Mouse (Mus musculus) lung, postnatal 0 days (tissue): Measurements from ENCODE around the gene Srrm2. TPM values are rescaled to one million over a fixed set of nuclear protein-coding genes. Genes with fewer than 3 reads are reported as not detected.
A peak's percentile ranks its signal among the peaks of the same experiment; 100 is the strongest.

ENCODE experiments used
- ATAC-seq: fragments of 200-750 bp; cut with Nextera tagmentation; 2 replicates; pipeline ENCODE4 v1.8.0; 2017; ENCODE audit warnings: moderate library complexity
- DNase-seq: peaks from one replicate; pipeline ENCODE4 v3.0.0-alpha.2; 2016; ENCODE audit warnings: low spot score
- H3K27ac ChIP-seq: fragments of 300-500 bp; sonication (generic); 2 replicates; pipeline ENCODE4 v1.5.1; 2014; ENCODE audit warnings: antibody characterized with exemption, mild to moderate bottlenecking, low read length, mixed read lengths
- H3K27me3 ChIP-seq: fragments of 300-500 bp; sonication (generic); replicated peaks from 2 replicates; pipeline ENCODE4 v1.6.1; 2014; ENCODE audit warnings: low read length, mixed read lengths; ENCODE audit not compliant: insufficient read depth
- H3K36me3 ChIP-seq: fragments of 300-500 bp; sonication (generic); 2 replicates; pipeline ENCODE4 v1.6.1; 2014; ENCODE audit warnings: low read length, mixed read lengths; ENCODE audit not compliant: insufficient read depth
- H3K4me1 ChIP-seq: fragments of 300-500 bp; sonication (generic); 2 replicates; pipeline ENCODE4 v1.6.1; 2014; ENCODE audit warnings: antibody characterized with exemption, low read depth, low read length, mixed read lengths; ENCODE audit not compliant: insufficient read depth
- H3K4me2 ChIP-seq: fragments of 300-500 bp; sonication (generic); replicated peaks from 2 replicates; pipeline ENCODE4 v1.6.1; 2014; ENCODE audit warnings: low read depth, mild to moderate bottlenecking, low read length, moderate library complexity, mixed read lengths
- H3K4me3 ChIP-seq: fragments of 300-500 bp; sonication (generic); 2 replicates; pipeline ENCODE4 v1.5.1; 2014; ENCODE audit warnings: low read depth, low read length
- H3K9ac ChIP-seq: fragments of 300-500 bp; sonication (generic); replicated peaks from 2 replicates; pipeline ENCODE4 v1.6.1; 2014; ENCODE audit warnings: low read depth, mild to moderate bottlenecking
- H3K9me3 ChIP-seq: fragments of 300-500 bp; sonication (generic); 2 replicates; pipeline ENCODE4 v1.6.1; 2016; ENCODE audit warnings: low read length, mixed read lengths
- CTCF ChIP-seq: IDR thresholded peaks from 2 replicates; pipeline ENCODE4 v1.5.1; 2016; ENCODE audit warnings: antibody characterized with exemption, mild to moderate bottlenecking
- EP300 ChIP-seq: IDR thresholded peaks from 2 replicates; pipeline ENCODE4 v1.6.1; 2016; ENCODE audit warnings: antibody characterized with exemption, mild to moderate bottlenecking, control low read depth
- WGBS: fragments of 180-500 bp; shearing (Covaris S2); extraction: QIAGEN DNeasy Blood & Tissue Kit; methylation state at CpG from one replicate; pipeline ENCODE4 v1.1.7; 2014; 5-methylcytosine and 5-hydroxymethylcytosine counted together
- polyA plus RNA-seq: library from polyadenylated mRNA; unstranded; fragments of >200 nt; fragmentation: Nextera tagmentation; extraction: Ambion mirVana; gene quantifications from 2 replicates; pipeline ENCODE4 v1.2.1, GENCODE M21; 2015

The Srrm2 gene
- polyA plus RNA-seq, 1 experiment from 2014 or later = 284 TPM

- no peak for TF ChIP-seq EP300
- TF ChIP-seq CTCF = no peak
- WGBS = 69% methylated on average over 7 of the region's 7 CpGs
- DNase-seq (no peak), ATAC-seq (no peak)
- Histone ChIP-seq H3K36me3 (no peaks in the 10 kb centered on the region), H3K4me3 (no peak overlapping the region), H3K27me3 (no peaks in the 10 kb centered on the region), H3K27ac (no peak overlapping the region), H3K9me3 (no peaks in the 10 kb centered on the region), H3K4me1 (no peaks in the 10 kb centered on the region), H3K4me2 (no peak overlapping the region), H3K9ac (no peak overlapping the region)
Observed at GRCm38 (mm10) chr17:23797316-23797715, 7.0 kb downstream of the Srrm2 start.

- no peak overlapping the region for H3K27ac ChIP-seq
- ATAC-seq = no peak
- 93% methylated on average over 10 of the region's 10 CpGs for WGBS
Observed at GRCm38 (mm10) chr17:23801627-23802026, 11.3 kb downstream of the Srrm2 start.

DNA sequence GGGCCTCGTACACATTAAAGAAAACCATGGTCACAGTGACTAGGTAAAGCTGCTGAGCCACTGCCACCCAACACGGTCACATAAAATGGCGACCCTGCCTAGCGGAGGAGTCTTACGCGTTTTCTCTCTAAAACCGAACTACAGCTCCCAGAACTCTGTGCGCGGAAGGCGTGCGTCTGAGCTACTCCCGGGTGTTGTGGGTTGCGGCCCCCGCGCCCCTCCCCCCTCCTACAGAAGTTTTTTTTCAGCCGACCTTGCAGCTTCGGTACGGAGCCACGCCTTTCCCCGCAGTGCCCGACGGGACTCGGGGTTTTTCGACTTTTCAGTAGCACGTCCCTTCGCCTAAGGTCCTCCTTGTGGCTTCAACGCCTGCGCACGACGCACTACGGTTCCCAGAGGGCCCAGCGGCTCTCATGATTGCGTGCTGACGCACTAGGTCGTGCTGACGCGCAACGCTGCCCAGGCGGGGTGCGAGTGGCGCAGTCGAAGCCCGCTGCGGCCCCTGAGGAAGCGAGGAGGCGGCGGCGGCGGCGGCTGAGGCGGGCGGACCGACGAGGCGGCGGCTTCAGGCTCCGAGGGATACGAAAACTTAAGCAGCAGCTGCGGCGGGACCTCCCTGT lies 12.5 kb downstream of the Srrm2 start:
- Histone ChIP-seq H3K4me2 (peak overlapping the region; percentile 75), H3K36me3 (no peaks in the 10 kb centered on the region), H3K9me3 (no peaks in the 10 kb centered on the region), H3K4me3 (peak overlapping the region; percentile 82), H3K27ac (peak overlapping the region; percentile 97), H3K4me1 (peaks cover 3% of the 10 kb centered on the region; the same call in 1 of the 2 replicates), H3K9ac (peak overlapping the region; percentile 91), H3K27me3 (no peaks in the 10 kb centered on the region)
- TF ChIP-seq CTCF (peak; percentile 27; the same call in 1 of the 2 replicates), EP300 (no peak)
- under 1% methylated on average over 59 of the region's 60 CpGs for WGBS
- DNase-seq = peak; percentile 100
- ATAC-seq = peak; percentile 98

More at GRCm38 (mm10) chr17:23801627-23802026, 11.3 kb downstream of the Srrm2 start:
- no peak overlapping the region for H3K4me2 ChIP-seq
- H3K4me1 ChIP-seq = peaks cover 3% of the 10 kb centered on the region; the same call in 1 of the 2 replicates
- H3K4me3 ChIP-seq = no peak overlapping the region
- H3K9ac ChIP-seq = no peak overlapping the region
- no peaks in the 10 kb centered on the region for H3K36me3 ChIP-seq
- DNase-seq = no peak
- H3K27me3 ChIP-seq = no peaks in the 10 kb centered on the region
- TF ChIP-seq CTCF = no peak
- no peak for TF ChIP-seq EP300
- H3K9me3 ChIP-seq = no peaks in the 10 kb centered on the region

- under 1% methylated on average over 34 of the region's 83 CpGs for WGBS
- peak overlapping the region; percentile 82 for H3K4me3 ChIP-seq
- peak overlapping the region; percentile 97 for H3K27ac ChIP-seq
- peaks cover 3% of the 10 kb centered on the region; the same call in 1 of the 2 replicates for H3K36me3 ChIP-seq
- ATAC-seq (peak; percentile 65), DNase-seq (peak; percentile 91)
- no peaks in the 10 kb centered on the region for H3K27me3 ChIP-seq
- peak overlapping the region; percentile 75 for H3K4me2 ChIP-seq
- H3K9ac ChIP-seq = peak overlapping the region; percentile 91
- TF ChIP-seq CTCF (no peak), EP300 (no peak)
- no peaks in the 10 kb centered on the region for H3K9me3 ChIP-seq
- H3K4me1 ChIP-seq = peaks cover 3% of the 10 kb centered on the region; the same call in 1 of the 2 replicates
Observed at GRCm38 (mm10) chr17:23803366-23804041, 13.2 kb downstream of the Srrm2 start.

GRCm38 (mm10) chr17:23804426-23805085 lies 14.2 kb downstream of the Srrm2 start:
- peak overlapping the region; percentile 75 for H3K4me2 ChIP-seq
- peak overlapping the region; percentile 91 for H3K9ac ChIP-seq
- TF ChIP-seq EP300 (no peak), CTCF (no peak)
- no peaks in the 10 kb centered on the region for H3K27me3 ChIP-seq
- peak overlapping the region; percentile 82 for H3K4me3 ChIP-seq
- 1% methylated on average over 8 of the region's 8 CpGs for WGBS
- no peaks in the 10 kb centered on the region for H3K9me3 ChIP-seq
- H3K36me3 ChIP-seq = peaks cover 12% of the 10 kb centered on the region; the same call in 1 of the 2 replicates
- DNase-seq = peak; percentile 43
- H3K4me1 ChIP-seq = peaks cover 3% of the 10 kb centered on the region; the same call in 1 of the 2 replicates
- peak overlapping the region; percentile 97 for H3K27ac ChIP-seq
- ATAC-seq = no peak

GRCm38 (mm10) chr17:23806867-23807266 lies 16.5 kb downstream of the Srrm2 start:
- Histone ChIP-seq H3K27me3 (no peaks in the 10 kb centered on the region), H3K9ac (no peak overlapping the region), H3K27ac (no peak overlapping the region), H3K9me3 (no peaks in the 10 kb centered on the region), H3K4me2 (peak overlapping the region; percentile 47), H3K36me3 (peaks cover 30% of the 10 kb centered on the region), H3K4me3 (no peak overlapping the region), H3K4me1 (peaks cover 3% of the 10 kb centered on the region; the same call in 1 of the 2 replicates)
- ATAC-seq = no peak
- peak; percentile 22 for DNase-seq
- WGBS = 59% methylated on average over 25 of the region's 25 CpGs
- TF ChIP-seq CTCF = peak; percentile 59
- no peak for TF ChIP-seq EP300
